Mouse (Mus musculus) lung, postnatal 4 days (tissue): ENCODE data around the gene Rab11fip4.

Source experiments
- DNase-seq, 2 experiments: peaks; one replicate each; pipeline ENCODE4 v3.0.0; 2021

The Rab11fip4 gene

DNA sequence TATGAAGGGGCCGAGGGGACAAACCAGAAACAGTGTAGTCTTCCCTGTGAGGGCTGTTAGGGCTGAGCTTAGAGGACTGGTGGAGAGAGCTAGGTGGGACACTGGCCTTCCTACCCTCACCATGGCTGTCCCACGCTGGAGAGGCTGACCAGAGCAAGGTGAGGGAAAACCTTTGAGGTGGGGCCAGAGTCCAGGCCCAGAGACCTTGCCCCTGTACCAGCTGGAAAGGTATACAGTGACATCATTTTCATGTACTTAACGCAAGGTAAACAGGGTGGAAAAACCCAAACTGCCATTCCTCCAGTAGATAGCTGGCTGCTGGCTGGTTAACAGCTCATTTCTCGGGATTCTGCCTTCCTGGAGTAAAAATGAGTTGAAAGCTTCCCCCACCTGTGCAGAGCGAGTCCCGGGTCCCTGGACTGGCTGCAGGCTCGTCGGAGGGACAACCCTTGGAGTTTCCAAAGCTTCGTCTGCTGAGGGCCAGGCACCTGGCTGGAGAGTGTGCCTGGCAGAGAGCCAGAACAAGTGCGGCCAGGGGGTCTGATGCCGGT is 155.6 kb downstream of the Rab11fip4 start:
- peak in 1 of 2 experiments; percentile 21 for DNase-seq
